Mouse (Mus musculus): Measurements from ENCODE around the gene Rb1.

DNA sequence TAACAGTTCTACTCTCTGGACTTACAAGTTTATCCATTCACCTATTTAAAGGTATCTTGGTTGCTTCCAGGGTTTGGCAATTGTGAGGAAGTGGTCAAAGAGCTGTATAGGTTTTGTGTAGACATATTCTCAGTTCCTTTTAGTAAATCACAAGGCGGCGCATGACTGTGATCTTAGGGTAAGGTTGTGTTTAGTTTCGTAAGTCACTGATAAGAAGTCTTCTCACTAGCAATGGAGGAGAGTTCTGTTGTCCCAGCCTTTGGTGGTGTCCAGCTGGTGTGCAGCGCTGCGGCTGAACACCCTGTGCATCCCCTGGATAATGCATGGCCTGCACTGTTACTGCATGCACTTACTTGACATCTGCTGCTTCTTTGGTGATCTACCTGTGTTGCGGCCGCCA, 138.7 kb downstream of the Rb1 start:
- TF ChIP-seq GATA1 (IDR thresholded peaks at IDR 0.05; ENCODE audit: low read length) (no peak), TAL1 (IDR thresholded peaks at IDR 0.05; ENCODE audit: low read length) (no peak)
